9 mouse cellular contexts compared by ENCODE assay signal in the genomic region with DNA sequence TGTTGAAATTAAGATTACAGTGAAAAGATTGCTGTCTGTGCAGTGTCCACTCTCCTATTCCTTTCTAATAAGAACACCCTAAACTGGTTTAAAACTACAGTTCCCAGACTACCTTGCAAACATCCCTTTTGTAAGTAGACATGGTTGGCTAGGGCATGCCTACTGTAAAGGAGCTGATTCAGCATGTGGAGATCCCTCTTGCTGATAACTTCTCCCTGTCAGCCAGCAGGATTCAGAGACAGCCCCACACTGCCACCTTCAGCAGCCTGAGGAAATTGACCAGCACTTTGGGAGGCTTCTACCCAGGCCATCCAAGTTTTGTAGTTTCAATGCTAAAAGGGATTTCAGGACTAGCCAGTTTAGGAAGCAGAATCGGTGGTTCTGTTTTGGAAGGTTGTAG. TPM values are rescaled to one million over a fixed set of nuclear protein-coding genes. Genes with fewer than 3 reads are reported as not detected.
A peak's percentile ranks its signal among the peaks of the same experiment; 100 is the strongest.
DNase-seq lines count a peak whose midpoint lies in the region; ATAC-seq and TF ChIP-seq lines count a peak whose summit lies in the region.
"Had no signal": no experiment of that assay in that cellular context is flagged by ENCODE, and none has a peak within 500 bp of the region (broad histone marks: within the 10 kb centered on the region; RNA-seq: fewer than 3 reads in every experiment).

No protein-coding gene starts in this region.

- TF ChIP-seq POLR2A in limb, embryonic 14.5 days (IDR thresholded peaks at IDR 0.05; ENCODE audit: borderline replicate concordance, extremely low read depth, insufficient read depth, insufficient read length) = no peak

- H3K9me3 ChIP-seq in hindbrain, embryonic 11.5 days (ENCODE audit: control insufficient read depth, low read length) = no peaks in the 10 kb centered on the region
- no peaks in the 10 kb centered on the region for H3K9me3 ChIP-seq in hindbrain, embryonic 12.5 days (replicated peaks)
- no peaks in the 10 kb centered on the region for H3K9me3 ChIP-seq in intestine, postnatal 0 days (ENCODE audit: control insufficient read depth)
- no peaks in the 10 kb centered on the region for H3K9me3 ChIP-seq in limb, embryonic 14.5 days (ENCODE audit: control insufficient read depth, low read length)
- no peaks in the 10 kb centered on the region for H3K9me3 ChIP-seq in neural tube, embryonic 13.5 days

- 53% methylated on average over 1 of the region's 1 CpGs for WGBS in hindbrain, embryonic 11.5 days
- WGBS in hindbrain, embryonic 12.5 days = 50% methylated on average over 1 of the region's 1 CpGs
- WGBS in intestine, postnatal 0 days = 55% methylated on average over 1 of the region's 1 CpGs
- WGBS in limb, embryonic 14.5 days = 46% methylated on average over 1 of the region's 1 CpGs
- WGBS in neural tube, embryonic 13.5 days = 65% methylated on average over 1 of the region's 1 CpGs

- H3K4me1 ChIP-seq in hindbrain, embryonic 11.5 days (replicated peaks; ENCODE audit: control insufficient read depth, insufficient read depth, low read length) = no peaks in the 10 kb centered on the region
- no peaks in the 10 kb centered on the region for H3K4me1 ChIP-seq in hindbrain, embryonic 12.5 days
- H3K4me1 ChIP-seq in intestine, postnatal 0 days (replicated peaks; ENCODE audit: control insufficient read depth, insufficient read depth, low read length) = no peaks in the 10 kb centered on the region
- H3K4me1 ChIP-seq in limb, embryonic 14.5 days (ENCODE audit: control insufficient read depth, insufficient read depth, low read length) = no peaks in the 10 kb centered on the region
- H3K4me1 ChIP-seq in neural tube, embryonic 13.5 days (replicated peaks) = no peaks in the 10 kb centered on the region

- no peaks in the 10 kb centered on the region for H3K27me3 ChIP-seq in hindbrain, embryonic 11.5 days (ENCODE audit: control insufficient read depth, insufficient read depth, low read length)
- no peaks in the 10 kb centered on the region for H3K27me3 ChIP-seq in hindbrain, embryonic 12.5 days
- no peaks in the 10 kb centered on the region for H3K27me3 ChIP-seq in intestine, postnatal 0 days (replicated peaks; ENCODE audit: control insufficient read depth, insufficient read depth, low read length)
- H3K27me3 ChIP-seq in limb, embryonic 14.5 days (ENCODE audit: control insufficient read depth, insufficient read depth, low read length) = no peaks in the 10 kb centered on the region
- no peaks in the 10 kb centered on the region for H3K27me3 ChIP-seq in neural tube, embryonic 13.5 days

- peak; percentile 13 for DNase-seq in hindbrain, embryonic 11.5 days (ENCODE audit: low spot score)
- peak; percentile 76 for DNase-seq in adrenal gland, adult 8-10 months
- peak; percentile 56 for DNase-seq in fibroblast of lung, adult 2 months (ENCODE audit: low read depth)
- peak; percentile 49 for DNase-seq in limb, embryonic 14.5 days (ENCODE audit: low spot score)
- peak; percentile 48 for DNase-seq in thymus, postnatal 14 days

- H3K4me3 ChIP-seq in hindbrain, embryonic 11.5 days (ENCODE audit: low read depth, low read length) = no peak overlapping the region
- H3K4me3 ChIP-seq in hindbrain, embryonic 12.5 days = no peak overlapping the region
- H3K4me3 ChIP-seq in intestine, postnatal 0 days (ENCODE audit: low read depth, low read length) = no peak overlapping the region
- H3K4me3 ChIP-seq in limb, embryonic 14.5 days (replicated peaks; ENCODE audit: low read length) = no peak overlapping the region
- H3K4me3 ChIP-seq in neural tube, embryonic 13.5 days = no peak overlapping the region

- no peak for ATAC-seq in hindbrain, embryonic 11.5 days (ENCODE audit: low FRiP score)
- ATAC-seq in hindbrain, embryonic 12.5 days (ENCODE audit: low FRiP score) = no peak
- ATAC-seq in intestine, postnatal 0 days = peak; percentile 60
- ATAC-seq in limb, embryonic 14.5 days (ENCODE audit: low FRiP score, low read depth) = no peak
- ATAC-seq in neural tube, embryonic 13.5 days (ENCODE audit: low read depth) = peak; percentile 40; the same call in 1 of the 2 replicates

- no peak overlapping the region for H3K27ac ChIP-seq in hindbrain, embryonic 11.5 days (ENCODE audit: low read depth, low read length)
- H3K27ac ChIP-seq in hindbrain, embryonic 12.5 days = no peak overlapping the region
- no peak overlapping the region for H3K27ac ChIP-seq in intestine, postnatal 0 days (ENCODE audit: low read depth, low read length)
- H3K27ac ChIP-seq in limb, embryonic 14.5 days (replicated peaks; ENCODE audit: low read depth, low read length) = no peak overlapping the region
- H3K27ac ChIP-seq in neural tube, embryonic 13.5 days (replicated peaks) = no peak overlapping the region
- H3K27ac ChIP-seq: macrophage had no signal

- peak; percentile 80 for TF ChIP-seq CTCF in intestine, postnatal 0 days (IDR thresholded peaks at IDR 0.05; ENCODE audit: low read depth)

- no peaks in the 10 kb centered on the region for H3K36me3 ChIP-seq in hindbrain, embryonic 11.5 days (ENCODE audit: control insufficient read depth, insufficient read depth, low read length)
- no peaks in the 10 kb centered on the region for H3K36me3 ChIP-seq in hindbrain, embryonic 12.5 days
- no peaks in the 10 kb centered on the region for H3K36me3 ChIP-seq in intestine, postnatal 0 days (ENCODE audit: control insufficient read depth, insufficient read depth)
- H3K36me3 ChIP-seq in limb, embryonic 14.5 days (ENCODE audit: control insufficient read depth, insufficient read depth, low read length) = no peaks in the 10 kb centered on the region
- no peaks in the 10 kb centered on the region for H3K36me3 ChIP-seq in neural tube, embryonic 13.5 days

- H3K9ac ChIP-seq in hindbrain, embryonic 11.5 days (ENCODE audit: low read depth, low read length) = no peak overlapping the region
- no peak overlapping the region for H3K9ac ChIP-seq in hindbrain, embryonic 12.5 days
- no peak overlapping the region for H3K9ac ChIP-seq in intestine, postnatal 0 days (ENCODE audit: low read depth, low read length)
- H3K9ac ChIP-seq in limb, embryonic 14.5 days (ENCODE audit: low read depth, low read length, severe bottlenecking) = no peak overlapping the region
- H3K9ac ChIP-seq in neural tube, embryonic 13.5 days = no peak overlapping the region

- H3K4me2 ChIP-seq in hindbrain, embryonic 11.5 days (replicated peaks; ENCODE audit: low read depth, low read length) = no peak overlapping the region
- no peak overlapping the region for H3K4me2 ChIP-seq in hindbrain, embryonic 12.5 days (replicated peaks)
- no peak overlapping the region for H3K4me2 ChIP-seq in intestine, postnatal 0 days (replicated peaks; ENCODE audit: low read depth)
- no peak overlapping the region for H3K4me2 ChIP-seq in limb, embryonic 14.5 days (replicated peaks; ENCODE audit: low read depth, low read length, severe bottlenecking)
- no peak overlapping the region for H3K4me2 ChIP-seq in neural tube, embryonic 13.5 days

RNA-seq across cellular contexts. Expression of gene Pex7, which starts 7.8 kb away (rescaled TPM):
- polyA plus RNA-seq in hindbrain, embryonic 11.5 days (2014; fragmentation: Nextera tagmentation; extraction: Ambion mirVana) = 32.5 and 34.1 TPM in 2 replicates
- polyA plus RNA-seq in hindbrain, embryonic 12.5 days (2016; fragmentation: Nextera tagmentation; extraction: Ambion mirVana) = 29.3 and 30.1 TPM in 2 replicates
- total RNA-seq in adrenal gland, adult 8-10 months (2022) = 10 to 100 TPM; 47.2 to 52.7 (median 49.9) TPM
- polyA plus RNA-seq in intestine, postnatal 0 days (2015; fragmentation: Nextera tagmentation; extraction: Ambion mirVana) = 61.7 and 63.8 TPM in 2 replicates
- polyA plus RNA-seq in limb, embryonic 14.5 days (2012; rRNA removed) = 19.2 and 19.7 TPM in 2 replicates
- polyA plus RNA-seq in limb, embryonic 14.5 days (2014; fragmentation: Nextera tagmentation; extraction: Ambion mirVana) = 26.4 and 31.5 TPM in 2 replicates
- polyA plus RNA-seq in neural tube, embryonic 13.5 days (2015; fragmentation: Nextera tagmentation; extraction: Ambion mirVana) = 25.2 and 33.4 TPM in 2 replicates

RNA-seq across cellular contexts. Expression of gene Map3k5, which starts 19.0 kb away (rescaled TPM):
- polyA plus RNA-seq in hindbrain, embryonic 11.5 days (2014; fragmentation: Nextera tagmentation; extraction: Ambion mirVana) = 0.66 and 1.3 TPM in 2 replicates
- polyA plus RNA-seq in hindbrain, embryonic 12.5 days (2016; fragmentation: Nextera tagmentation; extraction: Ambion mirVana) = 1.3 TPM in 2 replicates
- total RNA-seq in adrenal gland, adult 8-10 months (2022) = 10 to 100 TPM; 19.0 to 29.6 (median 22.3) TPM
- polyA plus RNA-seq in intestine, postnatal 0 days (2015; fragmentation: Nextera tagmentation; extraction: Ambion mirVana) = 1.5 and 1.8 TPM in 2 replicates
- polyA plus RNA-seq in limb, embryonic 14.5 days (2012; rRNA removed) = 3.0 and 3.5 TPM in 2 replicates
- polyA plus RNA-seq in limb, embryonic 14.5 days (2014; fragmentation: Nextera tagmentation; extraction: Ambion mirVana) = 2.0 and 2.4 TPM in 2 replicates
- 0.87 and 1.0 TPM in 2 replicates for polyA plus RNA-seq in neural tube, embryonic 13.5 days (2015; fragmentation: Nextera tagmentation; extraction: Ambion mirVana)

Comparison
In these comparisons a context has a peak if more than half of its experiments do, and no peak if none do; other contexts are left out.
1. ATAC-seq: peak in intestine, postnatal 0 days (single experiment) and neural tube, embryonic 13.5 days (single experiment); none in hindbrain, embryonic 11.5 days (single experiment), hindbrain, embryonic 12.5 days (single experiment) and limb, embryonic 14.5 days (single experiment).
2. DNase-seq: peak in every context shown above with its lines; median percentile 76 in adrenal gland, adult 8-10 months; 56 in fibroblast of lung, adult 2 months; 49 in limb, embryonic 14.5 days; 48 in thymus, postnatal 14 days; 13 in hindbrain, embryonic 11.5 days.